Mouse (Mus musculus) testis, adult 2 months (tissue): ENCODE results near the gene 1700001J03Rik. TPM values are rescaled to one million over a fixed set of nuclear protein-coding genes. Genes with fewer than 3 reads are reported as not detected.

ENCODE experiments used
- H3K27ac ChIP-seq: fragments of 200-500 bp; 2 replicates; pipeline ENCODE4 v1.5.1; 2012; ENCODE audit warnings: low read depth, low read length; ENCODE audit not compliant: control insufficient read depth, insufficient read depth
- H3K27me3 ChIP-seq: fragments of 200-500 bp; 2 replicates; pipeline ENCODE4 v1.6.1; 2012; ENCODE audit warnings: mild to moderate bottlenecking, low read length, moderate library complexity; ENCODE audit not compliant: control insufficient read depth, insufficient read depth
- H3K36me3 ChIP-seq: fragments of 200-500 bp; 2 replicates; pipeline ENCODE4 v1.6.1; 2012; ENCODE audit warnings: mild to moderate bottlenecking, low read length; ENCODE audit not compliant: control insufficient read depth, insufficient read depth
- H3K4me1 ChIP-seq: fragments of 200-500 bp; 2 replicates; pipeline ENCODE4 v1.6.1; 2012; ENCODE audit warnings: low read length; ENCODE audit not compliant: control insufficient read depth, insufficient read depth
- H3K4me3 ChIP-seq: fragments of 200-500 bp; 2 replicates; pipeline ENCODE4 v1.5.1; 2012; ENCODE audit warnings: low read depth, mild to moderate bottlenecking, low read length, moderate library complexity, mixed read lengths; ENCODE audit not compliant: control insufficient read depth
- CTCF ChIP-seq: fragments of 200-500 bp; IDR thresholded peaks from 2 replicates; pipeline ENCODE4 v1.5.1; 2012; ENCODE audit warnings: low read depth, mild to moderate bottlenecking, inconsistent platforms, low read length, moderate library complexity; ENCODE audit not compliant: control insufficient read depth, insufficient read depth, insufficient replicate concordance
- POLR2A ChIP-seq: fragments of 200-500 bp; IDR thresholded peaks from 2 replicates; pipeline ENCODE4 v1.6.1; 2012; ENCODE audit warnings: low read depth, mild to moderate bottlenecking, inconsistent platforms, low read length, moderate library complexity; ENCODE audit not compliant: control insufficient read depth
- polyA plus RNA-seq: library from polyadenylated mRNA; depleted of rRNA; stranded (reverse); fragments of >200 nt; gene quantifications from 2 replicates; pipeline ENCODE4 v1.2.3, GENCODE M21; 2012

1700001J03Rik gene
- polyA plus RNA-seq, 1 experiment, result 471 TPM

DNA sequence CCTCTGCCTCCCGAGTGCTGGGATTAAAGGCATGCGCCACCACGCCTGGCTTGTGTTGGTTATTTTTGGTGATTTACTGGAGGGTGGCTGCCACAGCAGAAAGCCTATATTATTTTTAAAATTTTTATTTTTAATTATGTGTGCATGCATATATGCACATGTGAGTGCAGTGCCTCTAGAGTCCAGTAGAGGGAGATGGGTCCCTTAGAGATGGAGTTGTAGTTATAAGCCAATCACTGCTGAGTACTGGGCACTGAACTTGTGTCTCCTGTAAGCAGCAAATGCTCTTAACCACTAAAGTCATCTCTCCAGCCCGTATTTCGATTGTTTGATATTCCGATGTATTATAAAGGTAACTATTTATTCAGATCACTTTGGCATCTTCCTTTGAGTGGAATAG lies 15.5 kb upstream of the 1700001J03Rik start:
- Histone ChIP-seq H3K4me1 (no peaks in the 10 kb centered on the region), H3K27me3 (no peaks in the 10 kb centered on the region), H3K27ac (no peak overlapping the region), H3K4me3 (no peak overlapping the region), H3K36me3 (no peaks in the 10 kb centered on the region)
- TF ChIP-seq POLR2A (no peak), CTCF (no peak)

DNA sequence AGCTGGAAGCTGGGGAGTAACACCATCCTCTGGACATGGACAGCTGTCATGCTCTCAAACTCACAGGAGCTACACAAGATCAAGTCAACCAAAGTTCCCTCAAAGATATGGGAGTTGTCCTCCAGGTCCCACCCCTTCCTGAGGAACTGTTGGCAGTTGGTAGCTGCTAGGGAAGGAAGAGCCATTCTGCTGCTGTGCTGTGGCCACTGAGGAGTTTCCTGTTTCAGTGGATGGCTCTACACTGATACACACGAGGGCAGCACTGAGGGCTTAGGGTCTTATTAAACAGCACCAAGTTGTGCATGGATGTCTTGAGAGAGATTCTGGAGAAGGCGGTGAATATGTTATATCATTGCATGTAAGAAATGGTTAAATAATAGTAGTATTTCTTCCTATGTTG lies 14.4 kb upstream of the 1700001J03Rik start:
- Histone ChIP-seq H3K27ac (no peak overlapping the region), H3K36me3 (no peaks in the 10 kb centered on the region), H3K4me3 (no peak overlapping the region), H3K27me3 (no peaks in the 10 kb centered on the region), H3K4me1 (no peaks in the 10 kb centered on the region)
- TF ChIP-seq POLR2A (no peak), CTCF (no peak)

DNA sequence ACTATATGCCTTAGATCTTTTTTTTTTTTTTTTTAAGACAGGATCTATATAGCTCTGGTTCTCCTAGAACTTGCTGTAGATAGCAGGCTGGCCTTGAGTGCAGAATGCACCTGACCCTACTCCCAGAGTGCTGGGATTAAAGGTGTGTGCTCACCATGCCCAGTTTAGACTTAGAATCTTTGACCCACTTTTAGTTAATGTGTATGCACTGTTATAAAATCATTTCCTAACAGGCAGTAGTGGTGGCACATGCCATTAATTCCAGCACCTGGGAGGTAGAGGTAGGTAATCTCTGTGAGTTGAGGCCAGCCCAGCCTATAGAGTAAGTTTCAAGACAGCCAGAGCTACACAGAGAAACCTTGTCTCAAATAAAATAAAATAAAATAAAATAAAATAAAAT lies 14.0 kb upstream of the 1700001J03Rik start:
- no peaks in the 10 kb centered on the region for H3K36me3 ChIP-seq

DNA sequence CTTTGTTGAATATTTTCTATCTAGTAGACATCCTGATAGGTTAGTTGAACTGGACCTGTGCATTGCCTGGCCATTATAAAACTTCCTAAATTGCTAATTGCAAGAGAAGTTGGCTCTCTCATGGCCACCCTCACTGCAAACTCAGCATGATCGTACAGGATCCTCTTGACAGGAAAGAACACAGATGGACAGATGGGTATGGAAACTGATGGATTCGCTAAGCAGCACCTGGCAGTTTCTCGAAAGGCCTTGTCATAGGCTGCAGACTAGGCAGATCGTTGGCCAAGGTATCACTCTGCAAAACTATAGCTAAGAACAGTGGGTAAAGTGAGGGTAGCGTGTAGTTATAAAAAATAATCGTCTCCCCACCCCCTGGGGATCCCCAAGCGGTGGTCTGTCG lies 8.3 kb upstream of the 1700001J03Rik start:
- no peak overlapping the region for H3K4me3 ChIP-seq
- no peaks in the 10 kb centered on the region for H3K27me3 ChIP-seq
- TF ChIP-seq CTCF, result no peak
- TF ChIP-seq POLR2A, result no peak
- no peaks in the 10 kb centered on the region for H3K4me1 ChIP-seq
- H3K36me3 ChIP-seq, result no peaks in the 10 kb centered on the region
- H3K27ac ChIP-seq, result no peak overlapping the region

More for the DNA sequence above, 14.0 kb upstream of the 1700001J03Rik start:
- no peaks in the 10 kb centered on the region for H3K27me3 ChIP-seq
- no peak overlapping the region for H3K4me3 ChIP-seq
- H3K27ac ChIP-seq, result no peak overlapping the region
- TF ChIP-seq POLR2A (no peak), CTCF (no peak)
- H3K4me1 ChIP-seq, result no peaks in the 10 kb centered on the region

DNA sequence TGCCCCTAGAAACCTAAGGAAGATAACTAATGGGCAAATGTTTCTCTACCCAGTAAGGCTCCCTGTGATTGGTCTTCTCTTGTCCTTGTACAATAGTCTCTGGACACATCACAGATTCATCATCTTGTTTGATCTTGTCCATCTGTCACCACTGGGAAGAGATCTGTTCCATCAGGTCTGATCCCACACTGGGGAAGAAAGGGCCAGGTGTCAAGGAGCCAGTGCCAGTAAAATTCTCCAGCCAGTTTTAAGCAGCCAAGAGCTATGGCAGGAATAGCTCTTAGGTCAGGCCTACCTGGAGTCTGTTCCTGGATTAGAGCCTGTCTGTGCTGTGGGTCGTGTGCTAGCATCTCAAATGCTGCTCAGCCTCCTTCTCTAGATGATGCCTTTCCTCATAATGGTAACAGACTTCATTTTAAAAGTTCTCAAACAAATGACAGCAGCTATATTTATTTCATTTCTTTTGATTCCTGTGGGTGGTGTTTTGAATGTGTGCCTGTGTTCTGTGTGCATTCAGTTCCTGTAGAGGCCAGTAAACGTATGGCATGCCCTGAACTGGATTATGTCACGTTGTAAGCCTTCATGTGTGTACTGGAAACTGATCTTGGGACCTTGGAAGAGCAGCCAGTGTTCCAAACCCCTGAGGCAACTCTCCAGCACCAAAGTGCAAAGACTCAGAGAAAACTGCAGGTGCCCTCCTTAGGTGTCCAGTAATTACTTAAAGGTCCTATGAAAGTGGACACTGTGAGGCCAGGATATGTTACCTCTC lies 5.6 kb upstream of the 1700001J03Rik start:
- no peak overlapping the region for H3K4me3 ChIP-seq
- TF ChIP-seq POLR2A, result no peak
- no peak for TF ChIP-seq CTCF
- no peaks in the 10 kb centered on the region for H3K27me3 ChIP-seq
- H3K36me3 ChIP-seq, result no peaks in the 10 kb centered on the region
- H3K4me1 ChIP-seq, result no peaks in the 10 kb centered on the region
- H3K27ac ChIP-seq, result no peak overlapping the region

DNA sequence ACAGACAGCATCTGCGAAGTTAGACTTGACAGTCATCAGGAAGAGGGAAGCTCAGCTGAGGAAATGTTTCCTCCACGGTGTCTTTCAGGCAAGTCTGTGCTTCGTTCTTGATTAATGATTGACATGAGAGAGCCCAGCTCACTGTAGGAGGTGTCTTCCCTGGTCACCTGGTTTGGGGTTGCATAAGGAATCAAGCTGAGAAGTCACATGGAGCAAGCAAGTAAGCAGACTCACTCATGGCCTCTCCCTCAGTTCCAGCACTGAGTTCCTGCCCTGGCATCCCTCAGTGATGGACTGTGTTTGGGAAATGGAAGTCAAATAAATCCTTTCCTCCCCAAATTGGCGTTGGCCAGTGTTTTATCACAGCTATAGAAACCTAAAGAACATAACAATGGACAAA lies 5.0 kb upstream of the 1700001J03Rik start:
- no peaks in the 10 kb centered on the region for H3K27me3 ChIP-seq
- TF ChIP-seq POLR2A, result no peak
- TF ChIP-seq CTCF, result no peak
- no peaks in the 10 kb centered on the region for H3K36me3 ChIP-seq
- no peak overlapping the region for H3K4me3 ChIP-seq
- H3K27ac ChIP-seq, result no peak overlapping the region
- H3K4me1 ChIP-seq, result peaks cover 2% of the 10 kb centered on the region; the same call in 1 of the 2 replicates

DNA sequence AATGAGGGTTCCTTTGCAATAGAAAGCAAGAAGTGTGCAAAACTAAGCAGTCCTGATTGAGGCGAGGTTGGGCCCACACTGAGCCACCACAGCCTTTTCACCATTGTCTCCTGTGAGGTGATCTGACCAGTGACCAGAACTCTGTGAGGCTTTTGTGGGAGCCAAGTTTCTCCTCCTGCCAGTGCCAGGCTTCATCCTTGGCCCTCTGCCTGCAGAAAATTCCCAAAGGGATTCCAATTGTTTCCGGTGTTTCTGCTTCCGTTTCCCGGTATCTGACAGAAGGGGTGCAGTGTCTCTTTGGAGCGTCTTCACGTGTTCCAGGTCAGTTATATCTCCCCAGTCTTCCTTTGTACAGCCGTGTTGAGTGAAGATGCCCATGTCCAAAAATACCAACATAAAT lies 3.6 kb upstream of the 1700001J03Rik start:
- H3K4me3 ChIP-seq, result no peak overlapping the region
- no peaks in the 10 kb centered on the region for H3K36me3 ChIP-seq
- H3K27me3 ChIP-seq, result no peaks in the 10 kb centered on the region
- H3K27ac ChIP-seq, result no peak overlapping the region
- TF ChIP-seq POLR2A, result no peak
- peaks cover 2% of the 10 kb centered on the region; the same call in 1 of the 2 replicates for H3K4me1 ChIP-seq

DNA sequence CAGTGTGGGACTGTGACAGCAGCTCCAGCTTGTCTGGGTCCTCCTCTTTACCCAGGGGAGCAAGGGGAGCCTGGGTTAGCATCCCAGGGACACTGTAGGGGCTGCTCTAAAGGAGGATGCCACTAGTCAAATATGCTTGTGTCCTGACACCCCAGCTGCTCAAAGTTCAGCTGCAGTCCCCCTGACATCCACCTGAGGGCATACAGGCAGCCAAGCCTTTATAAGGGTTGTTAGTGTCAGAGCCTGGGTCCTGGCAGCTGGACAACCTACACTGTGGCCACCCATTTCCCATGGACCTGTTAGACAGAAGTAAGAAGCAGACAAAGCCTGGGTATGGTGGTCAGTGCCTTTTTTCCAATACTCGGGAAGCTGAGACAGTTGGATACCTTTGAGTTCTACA lies 3.0 kb upstream of the 1700001J03Rik start:
- no peak overlapping the region for H3K27ac ChIP-seq
- peaks cover 2% of the 10 kb centered on the region; the same call in 1 of the 2 replicates for H3K4me1 ChIP-seq
- H3K27me3 ChIP-seq, result no peaks in the 10 kb centered on the region
- H3K36me3 ChIP-seq, result no peaks in the 10 kb centered on the region; the same call in 1 of the 2 replicates
- TF ChIP-seq POLR2A (no peak), CTCF (no peak)
- no peak overlapping the region for H3K4me3 ChIP-seq
